ENCODE assay signal across 28 mouse cellular contexts in genomic region chr5:76161491-76161890, GRCm38 (mm10). TPM values are rescaled to one million over a fixed set of nuclear protein-coding genes. Genes with fewer than 3 reads are reported as not detected.
A peak's percentile ranks its signal among the peaks of the same experiment; 100 is the strongest.
DNase-seq lines count a peak whose midpoint lies in the region; ATAC-seq lines count a peak whose summit lies in the region.
"Had no signal": no experiment of that assay in that cellular context is flagged by ENCODE, and none has a peak within 500 bp of the region (broad histone marks: within the 10 kb centered on the region; RNA-seq: fewer than 3 reads in every experiment).

No protein-coding gene starts in this region.

- no peak overlapping the region for H3K27ac ChIP-seq in liver, embryonic 11.5 days (ENCODE audit: low read depth, low read length)
- H3K27ac ChIP-seq in liver, embryonic 16.5 days (ENCODE audit: low read length), result no peak overlapping the region
- H3K27ac ChIP-seq: forebrain, embryonic 10.5 days; heart, embryonic 15.5 days; hindbrain, embryonic 12.5 days; kidney, postnatal 0 days; limb, embryonic 15.5 days; lung, embryonic 15.5 days had no signal

- peak; percentile 69 for DNase-seq in heart, adult 11 months
- no peak for DNase-seq in heart, postnatal 10 days
- DNase-seq in 416B (ENCODE audit: low read depth), result peak; percentile 44
- no peak for DNase-seq in liver, embryonic 11.5 days (ENCODE audit: low spot score)
- no peak for DNase-seq in right cerebral cortex, postnatal 36 days (ENCODE audit: low spot score in 2 of 2)
- DNase-seq in right cerebral cortex, adult 18-20 months, result no peak
- DNase-seq: adrenal gland, adult 2 months; adrenal gland, postnatal 36 days; cerebellum, adult 18-20 months; cerebellum, postnatal 25 days; heart, postnatal 36 days; kidney, adult 8-10 months; layer of hippocampus, postnatal 36 days; left cerebral cortex, postnatal 4 days; midbrain, embryonic 14.5 days; right cerebral cortex, postnatal 25 days; spleen, adult 18-20 months; thymus, postnatal 4 days had no signal

- no peaks in the 10 kb centered on the region for H3K9me3 ChIP-seq in liver, embryonic 11.5 days (ENCODE audit: control insufficient read depth, low read length)
- H3K9me3 ChIP-seq in liver, embryonic 16.5 days (replicated peaks; ENCODE audit: control insufficient read depth, low read length), result no peaks in the 10 kb centered on the region
- H3K9me3 ChIP-seq: forebrain, embryonic 10.5 days; heart, embryonic 15.5 days; hindbrain, embryonic 12.5 days; limb, embryonic 15.5 days; lung, embryonic 15.5 days had no signal

- peak; percentile 81 for ATAC-seq in liver, embryonic 11.5 days (replicated peaks; ENCODE audit: low FRiP score)
- ATAC-seq in liver, embryonic 16.5 days (ENCODE audit: low read depth), result peak; percentile 65
- ATAC-seq: activated CD4-positive, CD25-positive, alpha-beta regulatory T cell, adult 4 months; forebrain, embryonic 16.5 days; intestine, embryonic 16.5 days had no signal

- no peaks in the 10 kb centered on the region for H3K27me3 ChIP-seq in liver, embryonic 11.5 days (replicated peaks; ENCODE audit: control insufficient read depth, insufficient read depth, low read length)
- H3K27me3 ChIP-seq in liver, embryonic 16.5 days (ENCODE audit: control insufficient read depth, insufficient read depth, low read depth, low read length), result no peaks in the 10 kb centered on the region
- H3K27me3 ChIP-seq: heart, embryonic 15.5 days; hindbrain, embryonic 12.5 days; limb, embryonic 15.5 days; lung, embryonic 15.5 days had no signal

- WGBS in liver, embryonic 11.5 days, result 46% methylated on average over 6 of the region's 6 CpGs
- WGBS in liver, embryonic 16.5 days (ENCODE audit: insufficient replicate concordance), result 27% methylated on average over 6 of the region's 6 CpGs

- peaks cover 13% of the 10 kb centered on the region for H3K4me1 ChIP-seq in liver, embryonic 11.5 days (replicated peaks; ENCODE audit: control insufficient read depth, insufficient read depth, low read length)
- peaks cover 3% of the 10 kb centered on the region; the same call in 1 of the 2 replicates for H3K4me1 ChIP-seq in liver, embryonic 16.5 days (ENCODE audit: control insufficient read depth, low read depth, low read length)
- H3K4me1 ChIP-seq: hindbrain, embryonic 12.5 days; limb, embryonic 15.5 days had no signal

- intact Hi-C loops in heart, postnatal 10 days (cut with DNase I), result no loop called here

- no peak overlapping the region for H3K9ac ChIP-seq in liver, embryonic 11.5 days (ENCODE audit: low read depth, low read length)
- no peak overlapping the region for H3K9ac ChIP-seq in liver, embryonic 16.5 days (ENCODE audit: low read depth, low read length)
- H3K9ac ChIP-seq: heart, embryonic 15.5 days; hindbrain, embryonic 12.5 days; limb, embryonic 15.5 days; lung, embryonic 15.5 days had no signal

- no peak overlapping the region for H3K4me3 ChIP-seq in liver, embryonic 11.5 days (ENCODE audit: low read depth, low read length)
- H3K4me3 ChIP-seq in liver, embryonic 16.5 days (ENCODE audit: low read depth, low read length), result no peak overlapping the region
- H3K4me3 ChIP-seq: forebrain, embryonic 10.5 days; heart, embryonic 15.5 days; hindbrain, embryonic 12.5 days; limb, embryonic 15.5 days; lung, embryonic 15.5 days had no signal

- H3K4me2 ChIP-seq in liver, embryonic 11.5 days, result peak overlapping the region; percentile 22; the same call in 1 of the 2 replicates
- no peak overlapping the region for H3K4me2 ChIP-seq in liver, embryonic 16.5 days (ENCODE audit: low read depth, low read length)
- H3K4me2 ChIP-seq: heart, embryonic 15.5 days; hindbrain, embryonic 12.5 days; limb, embryonic 15.5 days; lung, embryonic 15.5 days had no signal

- no peaks in the 10 kb centered on the region for H3K36me3 ChIP-seq in liver, embryonic 11.5 days (ENCODE audit: control insufficient read depth, insufficient read depth, low read length)
- no peaks in the 10 kb centered on the region for H3K36me3 ChIP-seq in liver, embryonic 16.5 days (ENCODE audit: control insufficient read depth, insufficient read depth)
- H3K36me3 ChIP-seq: forebrain, embryonic 10.5 days; heart, embryonic 15.5 days; hindbrain, embryonic 12.5 days had no signal

RNA-seq across cellular contexts. Expression of gene Srd5a3, which starts 21.4 kb away (rescaled TPM):
- 10 to 100 TPM; 17.1 to 18.3 TPM for total RNA-seq in heart, postnatal 10 days (2021)
- polyA plus RNA-seq in liver, embryonic 11.5 days (2014; fragmentation: Nextera tagmentation; extraction: Ambion mirVana), result 20.1 and 21.0 TPM in 2 replicates
- 11.8 and 12.6 TPM in 2 replicates for polyA plus RNA-seq in liver, embryonic 16.5 days (2015; fragmentation: Nextera tagmentation; extraction: Ambion mirVana)

RNA-seq across cellular contexts. Expression of gene Tmem165, which starts 22.2 kb away (rescaled TPM):
- total RNA-seq in heart, postnatal 10 days (2021), result 10 to 100 TPM; 39.4 to 42.2 TPM
- polyA plus RNA-seq in liver, embryonic 11.5 days (2014; fragmentation: Nextera tagmentation; extraction: Ambion mirVana), result 67.2 and 73.9 TPM in 2 replicates
- 18.9 and 20.4 TPM in 2 replicates for polyA plus RNA-seq in liver, embryonic 16.5 days (2015; fragmentation: Nextera tagmentation; extraction: Ambion mirVana)

Comparison
In these comparisons a context has a peak if more than half of its experiments do, and no peak if none do; other contexts are left out.
1. DNase-seq: peak in heart, adult 11 months (single experiment) and 416B (single experiment); none in heart, postnatal 10 days (0 of 2), liver, embryonic 11.5 days (single experiment), right cerebral cortex, postnatal 36 days (0 of 2) and right cerebral cortex, adult 18-20 months (single experiment).